13 mouse cellular contexts compared by ENCODE assay signal in genomic region chr13:102842237-102842636, GRCm38 (mm10).
DNase-seq lines count a peak whose midpoint lies in the region; ATAC-seq and TF ChIP-seq lines count a peak whose summit lies in the region.
"Had no signal": no experiment of that assay in that cellular context is flagged by ENCODE, and none has a peak within 500 bp of the region (broad histone marks: within the 10 kb centered on the region; RNA-seq: fewer than 3 reads in every experiment).

No protein-coding gene starts in this region.

- WGBS in kidney, adult 2 months: 43% methylated on average over 8 of the region's 8 CpGs
- 52% methylated on average over 8 of the region's 8 CpGs for WGBS in kidney, embryonic 14.5 days

- no peak for ATAC-seq in kidney, embryonic 14.5 days (ENCODE audit: low FRiP score, low TSS enrichment)
- ATAC-seq: hindbrain, postnatal 0 days had no signal

- no peaks in the 10 kb centered on the region for H3K36me3 ChIP-seq in kidney, adult 2 months (ENCODE audit: control insufficient read depth, insufficient read depth, low read length)
- H3K36me3 ChIP-seq in kidney, embryonic 14.5 days (ENCODE audit: control insufficient read depth, insufficient read depth, low read length): no peaks in the 10 kb centered on the region

- H3K4me2 ChIP-seq in kidney, embryonic 14.5 days (replicated peaks; ENCODE audit: low read depth, low read length): no peak overlapping the region

- no peak overlapping the region for H3K27ac ChIP-seq in kidney, adult 2 months (ENCODE audit: insufficient read depth, low read depth, low read length)
- H3K27ac ChIP-seq in kidney, embryonic 14.5 days (ENCODE audit: low read depth, low read length): no peak overlapping the region
- H3K27ac ChIP-seq: hindbrain, postnatal 0 days; liver, embryonic 14.5 days had no signal

- H3K4me3 ChIP-seq in kidney, adult 2 months (ENCODE audit: insufficient read depth, low read depth, low read length): no peak overlapping the region
- no peak overlapping the region for H3K4me3 ChIP-seq in kidney, embryonic 14.5 days (ENCODE audit: low read length)
- H3K4me3 ChIP-seq: myocyte had no signal

- TF ChIP-seq POLR2A in kidney, adult 2 months (IDR thresholded peaks at IDR 0.05; ENCODE audit: low read depth, low read length): no peak

- no peak for TF ChIP-seq CTCF in kidney, adult 2 months (conservative IDR thresholded peaks at IDR 0.05; ENCODE audit: insufficient read depth, insufficient read length, low read depth, low read length)

- no peaks in the 10 kb centered on the region for H3K27me3 ChIP-seq in kidney, adult 2 months (replicated peaks; ENCODE audit: control insufficient read depth, insufficient read depth, low read length)
- H3K27me3 ChIP-seq in kidney, embryonic 14.5 days (ENCODE audit: control insufficient read depth, insufficient read depth, low read length): no peaks in the 10 kb centered on the region

- no peaks in the 10 kb centered on the region for H3K9me3 ChIP-seq in kidney, embryonic 14.5 days (ENCODE audit: control insufficient read depth, low read length)

- no peak overlapping the region for H3K9ac ChIP-seq in kidney, embryonic 14.5 days (ENCODE audit: low read depth, low read length)
- H3K9ac ChIP-seq: liver, embryonic 14.5 days had no signal

- DNase-seq in embryo, embryonic 11 days: peak; percentile 12
- no peak for DNase-seq in embryo, embryonic 10 days (ENCODE audit: low spot score)
- DNase-seq in kidney, adult 2 months: peak; percentile 60
- peak; percentile 64 for DNase-seq in kidney, adult 9 months
- DNase-seq in lung, postnatal 4 days: peak; percentile 28 to 55
- no peak for DNase-seq in thymus, postnatal 25 days
- DNase-seq in thymus, postnatal 14 days: no peak
- DNase-seq: adrenal gland, adult 2 months; cerebellum, adult 11 months had no signal

- H3K4me1 ChIP-seq in kidney, adult 2 months (ENCODE audit: control insufficient read depth, insufficient read depth, low read length): 0 out of 2 replicates have a peak, but pooled peaks cover 3% of the 10 kb centered on the region
- H3K4me1 ChIP-seq in kidney, embryonic 14.5 days (ENCODE audit: control insufficient read depth, insufficient read depth, low read length): peaks cover 8% of the 10 kb centered on the region; the same call in 1 of the 2 replicates

Comparison
In these comparisons a context has a peak if more than half of its experiments do, and no peak if none do; other contexts are left out.
1. DNase-seq: peak in embryo, embryonic 11 days (single experiment), kidney, adult 2 months (single experiment), kidney, adult 9 months (single experiment) and lung, postnatal 4 days (2 of 2); none in embryo, embryonic 10 days (single experiment), thymus, postnatal 25 days (single experiment) and thymus, postnatal 14 days (single experiment).